Mouse (Mus musculus) midbrain, postnatal 0 days (tissue): ENCODE data around the gene Ndel1. TPM values are rescaled to one million over a fixed set of nuclear protein-coding genes. Genes with fewer than 3 reads are reported as not detected.

ENCODE experiments used
- ATAC-seq: fragments of 200-750 bp; cut with Nextera tagmentation; 2 replicates; pipeline ENCODE4 v1.8.0; 2017; ENCODE audit warnings: moderate number of reproducible peaks, mild to moderate bottlenecking, moderate TSS enrichment, moderate library complexity; ENCODE audit not compliant: low FRiP score
- DNase-seq: peaks from one replicate; pipeline ENCODE4 v3.0.0-alpha.2; 2015; ENCODE audit warnings: low spot score
- H3K27ac ChIP-seq: fragments of 300-500 bp; sonication (generic); 2 replicates; pipeline ENCODE4 v1.5.1; 2014; ENCODE audit warnings: low read depth, mild to moderate bottlenecking, low read length, mixed read lengths
- H3K27me3 ChIP-seq: fragments of 300-500 bp; sonication (generic); 2 replicates; pipeline ENCODE4 v1.6.1; 2014; ENCODE audit warnings: low read length, control low read depth, mixed read lengths; ENCODE audit not compliant: insufficient read depth
- H3K36me3 ChIP-seq: fragments of 300-500 bp; sonication (generic); 2 replicates; pipeline ENCODE4 v1.6.1; 2014; ENCODE audit warnings: low read length, control low read depth, mixed read lengths; ENCODE audit not compliant: insufficient read depth
- H3K4me1 ChIP-seq: fragments of 300-500 bp; sonication (generic); 2 replicates; pipeline ENCODE4 v1.6.1; 2014; ENCODE audit warnings: mild to moderate bottlenecking, control low read depth, antibody characterized with exemption, low read length, mixed read lengths; ENCODE audit not compliant: insufficient read depth
- H3K4me2 ChIP-seq: fragments of 300-500 bp; sonication (generic); 2 replicates; pipeline ENCODE4 v1.6.1; 2014; ENCODE audit warnings: low read depth, mild to moderate bottlenecking, low read length, mixed read lengths; ENCODE audit not compliant: poor library complexity, severe bottlenecking
- H3K4me3 ChIP-seq: fragments of 300-500 bp; sonication (generic); 2 replicates; pipeline ENCODE4 v1.5.1; 2014; ENCODE audit warnings: low read depth, mild to moderate bottlenecking, low read length, moderate library complexity
- H3K9ac ChIP-seq: fragments of 300-500 bp; sonication (generic); replicated peaks from 2 replicates; pipeline ENCODE4 v1.6.1; 2014; ENCODE audit warnings: mild to moderate bottlenecking, low read length, moderate library complexity, mixed read lengths; ENCODE audit not compliant: poor library complexity, severe bottlenecking
- H3K9me3 ChIP-seq: fragments of 300-500 bp; sonication (generic); 2 replicates; pipeline ENCODE4 v1.6.1; 2016; ENCODE audit warnings: low read length, control low read depth
- CTCF ChIP-seq: IDR thresholded peaks from 2 replicates; pipeline ENCODE4 v1.5.1; 2016; ENCODE audit warnings: antibody characterized with exemption, mild to moderate bottlenecking
- WGBS: fragments of 180-500 bp; shearing (Covaris S2); extraction: QIAGEN DNeasy Blood & Tissue Kit; methylation state at CpG from one replicate; pipeline ENCODE4 v1.1.7; 2014; 5-methylcytosine and 5-hydroxymethylcytosine counted together
- polyA plus RNA-seq: library from polyadenylated mRNA; unstranded; fragments of >200 nt; fragmentation: Nextera tagmentation; extraction: Ambion mirVana; gene quantifications from 2 replicates; pipeline ENCODE4 v1.2.1, GENCODE M21; 2015
- total RNA-seq: library from RNA; depleted of rRNA; stranded (reverse); fragments of >200 nt; gene quantifications from 2 replicates; pipeline ENCODE4 v1.2.3, GENCODE M21; 2014; rRNA removed

Gene Ndel1
- total RNA-seq (88.0 and 114 TPM in 2 replicates), polyA plus RNA-seq (106 and 112 TPM in 2 replicates)

GRCm38 (mm10) chr11:68871748-68872147, at the start of gene Ndel1:
Ndel1 (minus strand) TSS chr11:68871858.
- no peaks in the 10 kb centered on the region for H3K4me1 ChIP-seq
- no peak for ATAC-seq
- H3K27ac ChIP-seq, result no peak within 1 kb of the TSS
- no peak within 1 kb of the TSS for H3K4me3 ChIP-seq
- H3K9me3 ChIP-seq, result no peaks in the 10 kb centered on the region
- TF ChIP-seq CTCF, result no peak
- no peak for DNase-seq
- H3K27me3 ChIP-seq, result no peaks in the 10 kb centered on the region
- H3K4me2 ChIP-seq, result no peak within 1 kb of the TSS
- WGBS, result 71% methylated on average over 6 of the region's 6 CpGs
- H3K9ac ChIP-seq, result no peak within 1 kb of the TSS
- no peaks in the 10 kb centered on the region for H3K36me3 ChIP-seq

GRCm38 (mm10) chr11:68914566-68914965, 42.9 kb upstream of the Ndel1 start:
- Histone ChIP-seq H3K27me3 (no peaks in the 10 kb centered on the region), H3K4me1 (no peaks in the 10 kb centered on the region), H3K27ac (no peak overlapping the region), H3K9ac (no peak overlapping the region), H3K4me2 (no peak overlapping the region), H3K4me3 (no peak overlapping the region), H3K9me3 (no peaks in the 10 kb centered on the region), H3K36me3 (no peaks in the 10 kb centered on the region)
- TF ChIP-seq CTCF, result no peak
- 87% methylated on average over 4 of the region's 4 CpGs for WGBS
- no peak for DNase-seq
- no peak for ATAC-seq

DNA sequence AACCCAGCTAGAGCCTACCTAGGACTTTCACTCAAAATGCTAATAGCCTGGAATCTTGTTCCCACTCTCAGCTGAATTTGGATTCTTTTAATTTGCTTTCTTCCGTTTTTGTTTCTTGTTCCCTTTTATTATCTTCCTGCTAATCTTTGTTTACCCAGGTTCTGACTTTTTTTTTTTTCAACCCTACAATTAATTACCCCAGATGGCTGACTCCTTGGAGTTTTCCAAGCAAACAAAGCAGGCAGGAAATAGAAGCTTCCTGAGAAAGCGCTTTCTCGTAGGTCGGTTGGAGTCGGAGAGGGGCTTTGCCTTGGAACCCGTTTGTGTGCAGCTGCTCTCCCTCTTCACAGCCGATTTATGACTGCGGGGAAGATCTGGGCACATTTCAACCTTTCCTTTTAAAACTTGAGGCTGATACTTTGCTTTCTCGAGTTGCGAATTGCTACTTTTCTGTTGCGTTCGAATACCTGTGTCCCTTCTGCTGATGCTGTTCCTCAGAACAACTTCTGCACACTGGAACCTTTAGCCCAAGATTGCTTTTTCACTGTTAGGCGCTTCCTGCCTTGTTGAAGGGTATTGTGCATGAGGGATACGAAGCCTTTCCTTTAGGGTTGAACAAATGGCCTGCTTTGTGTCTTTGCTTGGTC, 40.0 kb upstream of the Ndel1 start:
- Histone ChIP-seq H3K9me3 (no peaks in the 10 kb centered on the region), H3K27ac (no peak overlapping the region), H3K36me3 (peaks cover 3% of the 10 kb centered on the region; the same call in 1 of the 2 replicates), H3K4me3 (no peak overlapping the region), H3K4me1 (no peaks in the 10 kb centered on the region), H3K9ac (no peak overlapping the region), H3K4me2 (no peak overlapping the region), H3K27me3 (no peaks in the 10 kb centered on the region)
- DNase-seq (no peak), ATAC-seq (no peak)
- WGBS, result 67% methylated on average over 14 of the region's 14 CpGs
- no peak for TF ChIP-seq CTCF

DNA sequence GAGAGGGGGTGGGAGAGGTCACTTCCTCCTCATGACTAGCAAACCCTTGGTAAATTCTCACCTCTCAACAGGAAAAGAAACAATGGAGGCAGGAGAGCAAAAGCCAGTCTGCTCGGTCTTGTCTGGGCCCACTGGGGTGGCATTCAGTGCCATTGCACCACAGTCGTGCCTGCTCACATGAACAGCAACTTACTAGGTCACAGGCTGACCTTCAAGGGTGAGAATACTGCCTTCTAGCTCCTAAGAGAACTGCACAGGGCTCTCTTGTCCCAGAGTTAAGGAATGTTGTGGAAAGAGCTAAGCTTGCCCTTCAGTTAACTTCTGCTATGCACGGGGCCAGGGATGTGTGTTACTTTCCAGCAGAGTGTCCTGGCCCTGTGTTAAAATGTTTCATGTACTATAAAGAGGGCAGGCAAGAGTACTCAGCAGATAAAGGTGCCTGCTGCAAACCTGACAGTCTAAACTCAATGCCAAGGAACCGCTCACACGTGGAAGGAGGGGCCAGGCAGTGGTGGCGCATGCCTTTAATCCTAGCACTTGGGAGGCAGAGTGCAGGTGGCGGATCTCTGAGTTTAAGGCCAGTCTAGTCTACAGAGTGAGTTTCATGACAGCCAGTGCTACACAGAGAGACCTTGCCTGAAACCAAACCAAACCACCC, 37.3 kb upstream of the Ndel1 start:
- Histone ChIP-seq H3K4me2 (no peak overlapping the region), H3K36me3 (peaks cover 20% of the 10 kb centered on the region; the same call in 1 of the 2 replicates), H3K9me3 (no peaks in the 10 kb centered on the region), H3K4me1 (no peaks in the 10 kb centered on the region), H3K27me3 (no peaks in the 10 kb centered on the region), H3K27ac (no peak overlapping the region), H3K9ac (no peak overlapping the region), H3K4me3 (no peak overlapping the region)
- WGBS, result 57% methylated on average over 7 of the region's 7 CpGs
- DNase-seq (no peak), ATAC-seq (no peak)
- TF ChIP-seq CTCF, result no peak

DNA sequence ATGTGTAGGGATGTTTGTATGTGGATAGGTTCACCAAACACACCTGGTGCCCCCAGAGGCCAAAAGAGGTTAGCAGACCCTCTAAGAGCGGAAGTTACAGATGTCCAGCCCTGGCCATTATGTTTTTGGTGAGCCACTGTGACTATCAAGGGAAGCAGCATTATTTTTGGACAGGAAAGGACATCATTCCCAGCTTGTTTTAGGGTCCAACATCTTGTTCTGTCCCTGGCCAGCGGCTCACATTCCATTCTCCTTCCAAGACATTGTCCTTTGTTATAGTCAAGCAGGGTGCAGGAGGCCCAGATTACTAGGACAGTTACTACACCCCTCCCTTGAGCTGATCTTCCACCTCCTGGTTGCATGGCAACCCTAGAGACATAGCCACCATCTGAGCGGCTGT, 35.6 kb upstream of the Ndel1 start:
- no peak overlapping the region for H3K27ac ChIP-seq
- no peak for TF ChIP-seq CTCF
- ATAC-seq (no peak), DNase-seq (no peak)
- no peak overlapping the region for H3K4me3 ChIP-seq
- no peaks in the 10 kb centered on the region for H3K4me1 ChIP-seq
- no peak overlapping the region for H3K4me2 ChIP-seq
- WGBS, result 72% methylated on average over 3 of the region's 3 CpGs
- H3K36me3 ChIP-seq, result peaks cover 25% of the 10 kb centered on the region
- H3K9me3 ChIP-seq, result no peaks in the 10 kb centered on the region
- no peaks in the 10 kb centered on the region for H3K27me3 ChIP-seq
- H3K9ac ChIP-seq, result 0 out of 2 replicates have a peak overlapping the region, but pooled peaks have one; percentile 39

- H3K9me3 ChIP-seq, result no peaks in the 10 kb centered on the region
- H3K4me1 ChIP-seq, result no peaks in the 10 kb centered on the region
- no peak overlapping the region for H3K27ac ChIP-seq
- ATAC-seq, result no peak
- 0 out of 2 replicates have a peak overlapping the region, but pooled peaks have one; percentile 13 for H3K9ac ChIP-seq
- TF ChIP-seq CTCF, result no peak
- no peak overlapping the region for H3K4me3 ChIP-seq
- H3K27me3 ChIP-seq, result no peaks in the 10 kb centered on the region
- peak; percentile 47 for DNase-seq
- no peak overlapping the region for H3K4me2 ChIP-seq
- H3K36me3 ChIP-seq, result peaks cover 25% of the 10 kb centered on the region
- WGBS, result 69% methylated on average over 4 of the region's 4 CpGs
These were observed 34.8 kb upstream of the Ndel1 start for GRCm38 (mm10) chr11:68906461-68906790.
